Mouse (Mus musculus) E14TG2a.4 (cell line): Measurements from ENCODE around the gene St3gal3.
A peak's percentile ranks its signal among the peaks of the same experiment; 100 is the strongest.

Source experiments
- H3K27me3 ChIP-seq: 2 replicates; pipeline ENCODE4 v1.6.1; 2014; ENCODE audit warnings: low read length, control low read depth; ENCODE audit not compliant: insufficient read depth
- H3K36me3 ChIP-seq: 2 replicates; pipeline ENCODE4 v1.6.1; 2014; ENCODE audit warnings: low read length, control low read depth; ENCODE audit not compliant: insufficient read depth
- H3K4me1 ChIP-seq: replicated peaks from 2 replicates; pipeline ENCODE4 v1.6.1; 2014; ENCODE audit warnings: low read depth, low read length, control low read depth
- H3K4me3 ChIP-seq: replicated peaks from 2 replicates; pipeline ENCODE4 v1.5.1; 2014; ENCODE audit warnings: mild to moderate bottlenecking, low read length
- H3K9me3 ChIP-seq: 2 replicates; pipeline ENCODE4 v1.6.1; 2014; ENCODE audit warnings: low read length, control low read depth
- CTCF ChIP-seq: conservative IDR thresholded peaks from 2 replicates; pipeline ENCODE4 v1.5.1; 2014; ENCODE audit warnings: low read length
- NANOG ChIP-seq: IDR thresholded peaks from 2 replicates; pipeline ENCODE4 v1.6.1; 2014; ENCODE audit warnings: borderline replicate concordance, low read length, mixed read lengths
- POU5F1 ChIP-seq: IDR thresholded peaks from 2 replicates; pipeline ENCODE4 v1.6.1; 2014; ENCODE audit warnings: low read length, borderline replicate concordance

Gene St3gal3

GRCm38 (mm10) chr4:117917402-117917801 is 217.3 kb downstream of the St3gal3 start:
- TF ChIP-seq POU5F1 (no peak), CTCF (no peak), NANOG (no peak)
- Histone ChIP-seq H3K27me3 (peaks cover 21% of the 10 kb centered on the region), H3K4me1 (peaks cover 32% of the 10 kb centered on the region), H3K9me3 (no peaks in the 10 kb centered on the region), H3K36me3 (peaks cover 5% of the 10 kb centered on the region), H3K4me3 (no peak overlapping the region)

GRCm38 (mm10) chr4:117916386-117916785 is 218.3 kb downstream of the St3gal3 start:
- H3K4me1 ChIP-seq, result peaks cover 42% of the 10 kb centered on the region
- no peak for TF ChIP-seq NANOG
- no peak for TF ChIP-seq POU5F1
- no peak for TF ChIP-seq CTCF
- no peaks in the 10 kb centered on the region for H3K9me3 ChIP-seq
- peaks cover 15% of the 10 kb centered on the region for H3K36me3 ChIP-seq
- peaks cover 11% of the 10 kb centered on the region; the same call in 1 of the 2 replicates for H3K27me3 ChIP-seq
- H3K4me3 ChIP-seq, result peak overlapping the region; percentile 95; the same call in 1 of the 2 replicates

- H3K36me3 ChIP-seq, result peaks cover 23% of the 10 kb centered on the region
- H3K9me3 ChIP-seq, result no peaks in the 10 kb centered on the region
- H3K27me3 ChIP-seq, result peaks cover 5% of the 10 kb centered on the region; the same call in 1 of the 2 replicates
- no peak for TF ChIP-seq CTCF
- no peak for TF ChIP-seq NANOG
- TF ChIP-seq POU5F1, result no peak
- peak overlapping the region; percentile 95 for H3K4me3 ChIP-seq
- H3K4me1 ChIP-seq, result peaks cover 43% of the 10 kb centered on the region
These were observed 219.1 kb downstream of the St3gal3 start for GRCm38 (mm10) chr4:117915489-117916105.

- Histone ChIP-seq H3K4me3 (peak within 1 kb of the TSS; percentile 95), H3K27me3 (0 out of 2 replicates have a peak, but pooled peaks cover 4% of the 10 kb centered on the region), H3K4me1 (peaks cover 43% of the 10 kb centered on the region), H3K9me3 (no peaks in the 10 kb centered on the region), H3K36me3 (peaks cover 31% of the 10 kb centered on the region)
- no peak for TF ChIP-seq POU5F1
These were observed 219.9 kb downstream of the St3gal3 start, which contains the start of gene Ipo13 for GRCm38 (mm10) chr4:117914591-117915442. Gene Ipo13 (minus strand): TSS chr4:117914999.

GRCm38 (mm10) chr4:117914031-117914430 is 220.7 kb downstream of the St3gal3 start:
- TF ChIP-seq CTCF, result no peak
- TF ChIP-seq POU5F1, result no peak
- no peak for TF ChIP-seq NANOG
- peaks cover 39% of the 10 kb centered on the region for H3K36me3 ChIP-seq
- H3K9me3 ChIP-seq, result no peaks in the 10 kb centered on the region
- peaks cover 43% of the 10 kb centered on the region for H3K4me1 ChIP-seq
- H3K4me3 ChIP-seq, result peak overlapping the region; percentile 95
- H3K27me3 ChIP-seq, result 0 out of 2 replicates have a peak, but pooled peaks cover 4% of the 10 kb centered on the region

- peaks cover 45% of the 10 kb centered on the region for H3K36me3 ChIP-seq
- TF ChIP-seq CTCF, result no peak
- TF ChIP-seq NANOG, result no peak
- no peak for TF ChIP-seq POU5F1
- peaks cover 43% of the 10 kb centered on the region for H3K4me1 ChIP-seq
- no peaks in the 10 kb centered on the region for H3K27me3 ChIP-seq
- H3K9me3 ChIP-seq, result no peaks in the 10 kb centered on the region
- H3K4me3 ChIP-seq, result peak overlapping the region; percentile 95
These were observed 221.3 kb downstream of the St3gal3 start for GRCm38 (mm10) chr4:117913421-117913820.

GRCm38 (mm10) chr4:117912685-117913273 is 221.9 kb downstream of the St3gal3 start:
- Histone ChIP-seq H3K27me3 (no peaks in the 10 kb centered on the region), H3K9me3 (no peaks in the 10 kb centered on the region), H3K4me1 (peaks cover 43% of the 10 kb centered on the region), H3K4me3 (peak overlapping the region; percentile 95), H3K36me3 (peaks cover 51% of the 10 kb centered on the region)
- TF ChIP-seq POU5F1 (no peak), NANOG (no peak), CTCF (no peak)

GRCm38 (mm10) chr4:117912131-117912561 is 222.6 kb downstream of the St3gal3 start:
- Histone ChIP-seq H3K36me3 (peaks cover 56% of the 10 kb centered on the region), H3K4me3 (peak overlapping the region; percentile 95), H3K27me3 (no peaks in the 10 kb centered on the region), H3K9me3 (no peaks in the 10 kb centered on the region), H3K4me1 (peaks cover 43% of the 10 kb centered on the region)
- TF ChIP-seq NANOG (no peak), CTCF (no peak), POU5F1 (no peak)
